Comparison of ENCODE assay signal across 13 mouse cellular contexts in genomic region chr4:123223309-123223708, GRCm38 (mm10). TPM values are rescaled to one million over a fixed set of nuclear protein-coding genes. Genes with fewer than 3 reads are reported as not detected.
DNase-seq lines count a peak whose midpoint lies in the region; ATAC-seq and TF ChIP-seq lines count a peak whose summit lies in the region.
"Had no signal": no experiment of that assay in that cellular context is flagged by ENCODE, and none has a peak within 500 bp of the region (broad histone marks: within the 10 kb centered on the region; RNA-seq: fewer than 3 reads in every experiment).

No protein-coding gene starts in this region.

- H3K36me3 ChIP-seq in liver, embryonic 14.5 days (replicated peaks; ENCODE audit: control insufficient read depth, insufficient read depth, low read depth), result no peaks in the 10 kb centered on the region
- H3K36me3 ChIP-seq in splenic B cell, adult 2 months (ENCODE audit: control insufficient read depth, insufficient read depth, low read length, poor library complexity, severe bottlenecking), result no peaks in the 10 kb centered on the region
- no peaks in the 10 kb centered on the region for H3K36me3 ChIP-seq in forebrain, embryonic 16.5 days (ENCODE audit: control insufficient read depth, insufficient read depth)
- H3K36me3 ChIP-seq: embryonic facial prominence, embryonic 15.5 days; hindbrain, embryonic 15.5 days; neural tube, embryonic 12.5 days had no signal

- no peak overlapping the region for H3K9ac ChIP-seq in liver, embryonic 14.5 days (replicated peaks)
- H3K9ac ChIP-seq in forebrain, embryonic 16.5 days (replicated peaks; ENCODE audit: low read depth, low read length), result no peak overlapping the region
- H3K9ac ChIP-seq: embryonic facial prominence, embryonic 15.5 days; hindbrain, embryonic 15.5 days; neural tube, embryonic 12.5 days had no signal

- no peaks in the 10 kb centered on the region for H3K27me3 ChIP-seq in liver, embryonic 14.5 days (ENCODE audit: control insufficient read depth, insufficient read depth, low read length)
- H3K27me3 ChIP-seq in splenic B cell, adult 2 months (ENCODE audit: control insufficient read depth, insufficient read depth, low read length, poor library complexity, severe bottlenecking), result no peaks in the 10 kb centered on the region
- H3K27me3 ChIP-seq in forebrain, embryonic 16.5 days (replicated peaks; ENCODE audit: control insufficient read depth, insufficient read depth, low read length), result no peaks in the 10 kb centered on the region
- H3K27me3 ChIP-seq: embryonic facial prominence, embryonic 15.5 days; hindbrain, embryonic 15.5 days; neural tube, embryonic 12.5 days had no signal

- no peak overlapping the region for H3K27ac ChIP-seq in liver, embryonic 14.5 days
- no peak overlapping the region for H3K27ac ChIP-seq in forebrain, embryonic 16.5 days (ENCODE audit: low read length)
- H3K27ac ChIP-seq: embryonic facial prominence, embryonic 15.5 days; hindbrain, embryonic 15.5 days; neural tube, embryonic 12.5 days had no signal

- TF ChIP-seq EP300 in liver, embryonic 14.5 days (IDR thresholded peaks at IDR 0.05; ENCODE audit: low read depth), result no peak

- H3K9me3 ChIP-seq in liver, embryonic 14.5 days (ENCODE audit: control insufficient read depth, low read length), result no peaks in the 10 kb centered on the region
- H3K9me3 ChIP-seq in forebrain, embryonic 16.5 days (ENCODE audit: control insufficient read depth, low read length), result no peaks in the 10 kb centered on the region
- H3K9me3 ChIP-seq: embryonic facial prominence, embryonic 15.5 days; hindbrain, embryonic 15.5 days; neural tube, embryonic 12.5 days had no signal

- DNase-seq in cerebellum, postnatal 10 days, result peak; percentile 46 to 61
- DNase-seq in cerebellum, postnatal 4 days (ENCODE audit: low spot score in 2 of 2), result no peak
- no peak for DNase-seq in liver, embryonic 14.5 days (ENCODE audit: low read depth in 3 of 3, low spot score in 3 of 3)
- DNase-seq in liver (no peak), adipocyte (ENCODE audit: low spot score) (peak; percentile 14)
- peak; percentile 53 for DNase-seq in splenic B cell, adult 2 months (ENCODE audit: low read depth, low spot score)
- DNase-seq in left cerebral cortex, adult 9 months (ENCODE audit: low spot score in 2 of 2), result no peak
- DNase-seq: gastrocnemius, postnatal 14 days; layer of hippocampus, postnatal 36 days had no signal

- no peak overlapping the region for H3K4me3 ChIP-seq in liver, embryonic 14.5 days (ENCODE audit: insufficient read depth in 1 of 2, low read depth in 2 of 2, low read length in 2 of 2)
- no peak overlapping the region for H3K4me3 ChIP-seq in forebrain, embryonic 16.5 days (replicated peaks; ENCODE audit: low read length)
- H3K4me3 ChIP-seq: embryonic facial prominence, embryonic 15.5 days; hindbrain, embryonic 15.5 days; neural tube, embryonic 12.5 days had no signal

- WGBS in liver, embryonic 14.5 days (ENCODE audit: insufficient replicate concordance), result 30% methylated on average over 3 of the region's 3 CpGs
- WGBS in forebrain, embryonic 16.5 days, result 43% methylated on average over 3 of the region's 3 CpGs

- no peak overlapping the region for H3K4me2 ChIP-seq in liver, embryonic 14.5 days (ENCODE audit: low read depth)
- H3K4me2 ChIP-seq in forebrain, embryonic 16.5 days (ENCODE audit: low read length), result no peak overlapping the region
- H3K4me2 ChIP-seq: embryonic facial prominence, embryonic 15.5 days; hindbrain, embryonic 15.5 days; neural tube, embryonic 12.5 days had no signal

- no peaks in the 10 kb centered on the region for H3K4me1 ChIP-seq in liver, embryonic 14.5 days (replicated peaks; ENCODE audit: control insufficient read depth in 2 of 2, insufficient read depth in 2 of 2, low read length in 1 of 2)
- no peaks in the 10 kb centered on the region for H3K4me1 ChIP-seq in forebrain, embryonic 16.5 days (replicated peaks; ENCODE audit: control insufficient read depth, insufficient read depth, low read length)
- H3K4me1 ChIP-seq: hindbrain, embryonic 15.5 days had no signal

- TF ChIP-seq CTCF in liver, embryonic 14.5 days (IDR thresholded peaks at IDR 0.05; ENCODE audit: low read depth), result peak; percentile 61

- no peak for ATAC-seq in liver, embryonic 14.5 days (ENCODE audit: insufficient read depth)
- no peak for ATAC-seq in forebrain, embryonic 16.5 days

RNA-seq across cellular contexts. Expression of gene Heyl, which starts 10.0 kb away (rescaled TPM):
- 0.29 and 0.42 TPM in 2 replicates for polyA plus RNA-seq in liver, embryonic 14.5 days (2012; rRNA removed)
- polyA plus RNA-seq in liver, embryonic 14.5 days (2014; fragmentation: Nextera tagmentation; extraction: Ambion mirVana), result 0.46 and 0.62 TPM in 2 replicates
- polyA plus RNA-seq in forebrain, embryonic 16.5 days (2015; fragmentation: Nextera tagmentation; extraction: Ambion mirVana), result 4.5 and 5.3 TPM in 2 replicates

RNA-seq across cellular contexts. Expression of gene Nt5c1a, which starts 22.0 kb away (rescaled TPM):
- not detected in 2 replicates for polyA plus RNA-seq in liver, embryonic 14.5 days (2012; rRNA removed)
- polyA plus RNA-seq in liver, embryonic 14.5 days (2014; fragmentation: Nextera tagmentation; extraction: Ambion mirVana), result not detected in 2 replicates
- polyA plus RNA-seq in forebrain, embryonic 16.5 days (2015; fragmentation: Nextera tagmentation; extraction: Ambion mirVana), result not detected in 2 replicates
- polyA plus RNA-seq: embryonic facial prominence, embryonic 15.5 days had no signal

RNA-seq across cellular contexts. Expression of gene Pabpc4, which starts 38.8 kb away (rescaled TPM):
- 209 and 244 TPM in 2 replicates for polyA plus RNA-seq in liver, embryonic 14.5 days (2012; rRNA removed)
- 101 and 112 TPM in 2 replicates for polyA plus RNA-seq in liver, embryonic 14.5 days (2014; fragmentation: Nextera tagmentation; extraction: Ambion mirVana)
- polyA plus RNA-seq in forebrain, embryonic 16.5 days (2015; fragmentation: Nextera tagmentation; extraction: Ambion mirVana), result 28.5 and 34.5 TPM in 2 replicates

RNA-seq across cellular contexts. Expression of gene Hpcal4, which starts 40.3 kb away (rescaled TPM):
- 0.03 TPM in 1 of 2 replicates, not detected in the other for polyA plus RNA-seq in liver, embryonic 14.5 days (2012; rRNA removed)
- not detected in 2 replicates for polyA plus RNA-seq in liver, embryonic 14.5 days (2014; fragmentation: Nextera tagmentation; extraction: Ambion mirVana)
- polyA plus RNA-seq in forebrain, embryonic 16.5 days (2015; fragmentation: Nextera tagmentation; extraction: Ambion mirVana), result 30.6 and 55.7 TPM in 2 replicates

Comparison
In these comparisons a context has a peak if more than half of its experiments do, and no peak if none do; other contexts are left out.
1. DNase-seq: peak in cerebellum, postnatal 10 days (2 of 2), adipocyte (single experiment) and splenic B cell, adult 2 months (single experiment); none in cerebellum, postnatal 4 days (0 of 2), liver, embryonic 14.5 days (0 of 3), liver (single experiment) and left cerebral cortex, adult 9 months (0 of 2).